Mouse (Mus musculus) myocyte (in vitro differentiated cells): ENCODE data around the gene Entpd7.

Experiments
- MAX ChIP-seq: IDR thresholded peaks from one replicate; pipeline ENCODE4 v1.6.1; 2011; ENCODE audit warnings: low read depth, mild to moderate bottlenecking, control low read depth
- POLR2A ChIP-seq: IDR thresholded peaks from one replicate; pipeline ENCODE4 v1.6.1; 2011; ENCODE audit warnings: low read depth, mild to moderate bottlenecking, control low read depth, moderate library complexity; ENCODE audit not compliant: insufficient read length
- REST ChIP-seq: IDR thresholded peaks from one replicate; pipeline ENCODE4 v1.6.1; 2011; ENCODE audit warnings: mild to moderate bottlenecking, control low read depth, moderate library complexity; ENCODE audit not compliant: insufficient read depth, insufficient read length
- SRF ChIP-seq: IDR thresholded peaks from one replicate; pipeline ENCODE4 v1.6.1; 2011; ENCODE audit warnings: low read depth; ENCODE audit not compliant: control insufficient read depth, insufficient read length
- USF1 ChIP-seq: IDR thresholded peaks from one replicate; pipeline ENCODE4 v1.6.1; 2011; ENCODE audit warnings: low read depth, mild to moderate bottlenecking, control low read depth, moderate library complexity

- TF ChIP-seq MAX (no peak), POLR2A (no peak), REST (no peak), SRF (no peak), USF1 (no peak)
These were observed 82.1 kb downstream of the Entpd7 start for GRCm38 (mm10) chr19:43771499-43771969.
